Mouse (Mus musculus): ENCODE measurements around the gene Etv6. TPM values are rescaled to one million over a fixed set of nuclear protein-coding genes. Genes with fewer than 3 reads are reported as not detected.

The Etv6 gene
- total RNA-seq, 1 experiment from 2014 or later = 45.6 TPM

DNA sequence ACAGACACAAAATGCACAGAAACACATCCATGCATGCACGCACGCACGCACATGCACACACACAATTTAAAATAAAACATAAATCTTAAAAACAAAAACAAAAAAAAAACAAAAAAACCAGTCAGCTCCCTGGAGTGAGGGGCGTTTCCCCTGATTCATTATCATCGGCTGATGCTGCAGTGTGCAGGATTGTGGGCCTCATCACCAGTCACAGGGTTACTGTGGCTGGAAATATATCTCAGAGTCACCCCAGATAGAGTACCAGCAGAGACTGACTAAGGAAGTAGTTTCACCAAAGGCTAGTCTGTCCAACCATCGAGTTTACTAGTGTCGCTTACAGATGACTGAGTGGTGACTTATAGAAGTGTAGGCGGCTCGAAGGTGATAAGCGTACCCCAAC lies 88.8 kb downstream of the Etv6 start:
- no peak for ATAC-seq (replicated peaks; ENCODE audit: insufficient number of reproducible peaks, low FRiP score, low TSS enrichment, poor library complexity, severe bottlenecking)

- no peak for ATAC-seq (replicated peaks; ENCODE audit: insufficient number of reproducible peaks, low FRiP score, low TSS enrichment, poor library complexity, severe bottlenecking)
Observed at GRCm38 (mm10) chr6:134127996-134128395, 92.5 kb downstream of the Etv6 start.

DNA sequence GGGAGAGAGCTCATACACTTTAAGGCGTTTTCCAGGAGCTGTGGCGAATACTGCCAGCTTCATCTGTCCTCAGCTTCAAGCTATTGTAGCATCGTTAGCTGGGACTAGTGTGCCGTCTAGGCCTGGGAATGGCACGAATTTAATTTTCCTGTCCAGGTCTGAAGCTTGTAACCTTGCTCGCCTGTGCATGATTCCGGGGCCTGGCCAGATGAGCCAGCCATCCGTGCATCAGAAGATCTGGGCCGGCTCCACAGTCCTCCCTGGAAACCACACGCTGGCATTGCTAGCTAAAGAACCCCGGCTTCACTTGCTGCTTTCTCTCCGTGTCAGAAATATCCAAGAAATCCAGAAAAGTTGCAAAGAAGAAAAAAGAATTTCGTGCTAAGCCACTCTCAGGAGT lies 93.1 kb downstream of the Etv6 start:
- no peak for ATAC-seq (replicated peaks; ENCODE audit: insufficient number of reproducible peaks, low FRiP score, low TSS enrichment, poor library complexity, severe bottlenecking)

GRCm38 (mm10) chr6:134129848-134130247 lies 94.3 kb downstream of the Etv6 start:
- no peak for ATAC-seq (replicated peaks; ENCODE audit: insufficient number of reproducible peaks, low FRiP score, low TSS enrichment, poor library complexity, severe bottlenecking)

- peak; percentile 51 for ATAC-seq (replicated peaks; ENCODE audit: insufficient number of reproducible peaks, low FRiP score, low TSS enrichment, poor library complexity, severe bottlenecking)
Observed at GRCm38 (mm10) chr6:134130816-134131215, 95.3 kb downstream of the Etv6 start.

DNA sequence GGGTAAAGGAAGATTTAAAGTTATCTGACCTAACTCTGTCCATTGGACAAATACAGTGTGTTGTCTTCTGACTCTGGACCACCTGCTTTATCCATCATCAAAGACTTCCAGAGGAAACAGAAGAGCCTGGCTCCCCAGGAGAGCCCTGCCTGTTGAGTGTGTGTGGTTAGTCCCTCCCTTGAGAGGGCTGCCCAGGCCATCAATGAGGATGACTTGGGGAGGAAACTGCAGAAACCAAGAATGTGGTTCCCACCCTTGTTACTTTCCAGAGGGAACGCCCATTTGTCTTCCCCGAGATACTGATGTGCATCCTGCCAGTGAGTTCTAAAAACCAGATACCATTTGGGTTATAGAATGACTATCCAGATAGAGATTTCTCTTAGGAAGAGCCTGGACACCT lies 96.1 kb downstream of the Etv6 start:
- ATAC-seq (replicated peaks; ENCODE audit: insufficient number of reproducible peaks, low FRiP score, low TSS enrichment, poor library complexity, severe bottlenecking) = no peak

DNA sequence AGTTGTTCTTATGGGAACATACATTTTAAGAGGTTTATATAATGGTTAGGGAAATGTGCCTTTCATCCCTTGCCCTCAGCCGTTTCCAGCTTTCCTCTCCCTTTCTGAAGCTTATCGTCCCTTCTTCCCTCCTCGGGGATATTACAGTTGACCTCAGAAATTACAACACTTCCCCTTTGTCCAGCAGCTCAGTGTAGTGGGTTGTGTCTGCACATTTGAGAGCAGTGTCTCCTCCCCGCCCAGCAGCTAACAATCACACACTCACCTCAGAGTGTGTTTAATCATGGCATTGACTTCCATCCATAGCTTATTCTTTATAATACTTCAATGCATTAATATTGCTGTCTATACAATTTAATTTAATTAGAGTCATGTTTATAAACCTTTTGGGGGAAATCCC lies 98.3 kb downstream of the Etv6 start:
- peak; percentile 73 for ATAC-seq (replicated peaks; ENCODE audit: insufficient number of reproducible peaks, low FRiP score, low TSS enrichment, poor library complexity, severe bottlenecking)

- no peak for ATAC-seq (replicated peaks; ENCODE audit: insufficient number of reproducible peaks, low FRiP score, low TSS enrichment, poor library complexity, severe bottlenecking)
Observed at GRCm38 (mm10) chr6:134134821-134135323, 99.4 kb downstream of the Etv6 start.

- ATAC-seq (replicated peaks; ENCODE audit: insufficient number of reproducible peaks, low FRiP score, low TSS enrichment, poor library complexity, severe bottlenecking) = no peak
Observed at GRCm38 (mm10) chr6:134136315-134136714, 100.8 kb downstream of the Etv6 start.

- ATAC-seq (replicated peaks; ENCODE audit: insufficient number of reproducible peaks, low FRiP score, low TSS enrichment, poor library complexity, severe bottlenecking) = no peak
Observed at GRCm38 (mm10) chr6:134139359-134139758, 103.9 kb downstream of the Etv6 start.

DNA sequence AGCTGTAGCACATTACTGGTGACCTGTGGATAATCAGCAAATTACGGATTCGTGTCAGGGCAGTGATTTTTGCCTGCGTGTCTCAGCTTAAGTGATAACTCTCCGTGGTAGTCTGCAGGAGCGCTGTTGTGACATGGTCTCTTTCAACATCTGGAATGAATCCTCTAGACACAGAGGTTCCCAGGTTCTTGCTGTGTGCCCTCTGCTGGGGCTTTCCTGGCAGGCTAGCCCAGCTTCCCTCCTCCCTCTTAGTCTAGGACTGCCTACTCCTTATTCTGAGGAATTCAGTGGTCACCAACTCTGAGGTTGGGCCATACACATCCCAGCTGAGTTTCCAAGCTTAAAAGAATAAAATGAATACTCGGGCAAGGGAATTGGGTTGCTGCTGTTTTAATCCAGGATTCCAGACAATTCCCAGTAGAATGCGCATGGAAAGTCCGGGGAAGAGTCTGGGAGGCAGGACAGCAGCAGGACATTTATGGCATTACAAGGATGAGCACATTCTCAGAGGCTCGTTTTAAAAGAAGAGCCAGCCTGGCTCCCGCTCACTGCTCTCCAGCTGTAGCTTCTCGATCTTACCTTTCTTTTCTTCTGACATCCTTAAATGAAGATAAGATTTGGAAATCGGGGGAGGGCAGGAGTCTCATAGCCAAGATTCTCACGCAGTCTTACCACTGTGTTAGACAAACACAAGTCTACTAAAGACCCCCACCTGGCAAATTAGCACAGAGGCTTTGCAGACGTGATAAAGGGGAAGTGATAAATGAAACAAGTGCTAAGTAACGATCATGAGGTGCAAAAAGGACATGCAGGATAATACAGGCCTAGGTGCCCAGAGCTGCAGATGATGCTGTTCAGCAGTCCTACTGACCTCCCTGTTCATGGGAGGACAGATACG lies 105.5 kb downstream of the Etv6 start:
- ATAC-seq (replicated peaks; ENCODE audit: insufficient number of reproducible peaks, low FRiP score, low TSS enrichment, poor library complexity, severe bottlenecking) = no peak

- ATAC-seq (replicated peaks; ENCODE audit: insufficient number of reproducible peaks, low FRiP score, low TSS enrichment, poor library complexity, severe bottlenecking) = no peak
Observed at GRCm38 (mm10) chr6:134141616-134142165, 106.2 kb downstream of the Etv6 start.

- no peak for ATAC-seq (replicated peaks; ENCODE audit: insufficient number of reproducible peaks, low FRiP score, low TSS enrichment, poor library complexity, severe bottlenecking)
Observed at GRCm38 (mm10) chr6:134142700-134143099, 107.2 kb downstream of the Etv6 start.

DNA sequence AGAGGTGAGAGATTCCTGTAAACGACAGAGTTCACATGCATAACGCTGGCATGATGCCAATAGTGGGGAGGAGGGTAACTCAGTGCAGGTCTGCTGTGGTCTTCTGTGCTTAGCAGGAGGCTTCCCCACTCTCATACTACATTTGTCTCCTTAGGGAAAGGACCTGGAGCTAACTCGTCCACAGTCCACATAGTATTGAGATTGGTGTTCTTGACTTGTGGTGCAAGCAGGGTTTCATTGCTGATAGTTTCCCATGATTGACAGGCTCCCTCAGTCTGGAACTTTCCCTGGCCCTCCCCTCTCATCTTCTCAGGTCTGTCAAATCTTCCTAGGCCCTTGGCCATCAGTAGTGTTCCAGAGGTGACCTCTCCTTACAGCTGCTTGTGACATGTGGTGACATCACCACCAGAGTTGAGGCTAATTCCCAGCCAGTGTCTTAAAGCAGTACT lies 108.2 kb downstream of the Etv6 start:
- no peak for ATAC-seq (replicated peaks; ENCODE audit: insufficient number of reproducible peaks, low FRiP score, low TSS enrichment, poor library complexity, severe bottlenecking)

DNA sequence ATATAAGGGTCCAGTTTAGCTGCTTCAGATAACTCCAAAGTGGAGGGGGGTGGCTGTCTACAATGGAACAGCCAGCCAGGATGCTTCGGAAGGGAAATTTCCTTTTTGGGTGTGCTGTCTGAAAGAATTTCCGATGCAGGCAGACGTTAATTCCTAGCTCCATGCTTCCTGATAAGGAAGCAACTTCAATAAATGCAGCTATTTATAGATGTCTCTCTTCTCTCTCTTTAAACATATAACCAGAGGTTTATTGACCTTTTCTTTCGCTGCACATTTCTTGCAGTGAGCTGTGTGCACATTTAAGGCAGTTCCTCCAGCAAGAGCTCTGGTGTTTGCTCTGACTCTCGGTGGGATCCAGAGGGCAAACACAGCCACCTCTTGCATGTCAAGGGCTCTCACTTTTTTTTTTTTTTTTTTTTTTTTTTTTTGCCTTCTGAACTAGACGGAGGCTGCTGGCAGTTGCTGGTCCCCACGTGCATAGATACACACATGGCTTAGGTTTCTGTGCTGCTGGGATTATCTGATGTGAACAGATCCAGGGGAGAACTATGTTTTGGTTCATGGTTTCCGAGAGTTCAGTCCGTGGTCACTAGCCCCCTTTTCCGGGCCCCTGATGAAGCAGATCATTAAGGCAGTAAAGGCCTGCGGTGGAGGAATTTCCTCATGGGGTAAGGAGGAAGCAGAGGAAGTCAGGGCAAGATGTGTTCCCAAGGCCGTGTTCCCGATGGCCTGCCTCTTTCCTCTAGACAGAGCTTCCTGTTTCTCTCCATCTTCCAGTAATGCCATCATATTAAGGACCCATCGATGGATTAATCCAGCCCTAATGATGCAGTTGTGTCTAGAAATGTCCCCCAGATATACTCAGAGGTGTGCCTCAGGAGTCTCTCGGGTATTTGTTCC lies 109.0 kb downstream of the Etv6 start:
- no peak for ATAC-seq (replicated peaks; ENCODE audit: insufficient number of reproducible peaks, low FRiP score, low TSS enrichment, poor library complexity, severe bottlenecking)

DNA sequence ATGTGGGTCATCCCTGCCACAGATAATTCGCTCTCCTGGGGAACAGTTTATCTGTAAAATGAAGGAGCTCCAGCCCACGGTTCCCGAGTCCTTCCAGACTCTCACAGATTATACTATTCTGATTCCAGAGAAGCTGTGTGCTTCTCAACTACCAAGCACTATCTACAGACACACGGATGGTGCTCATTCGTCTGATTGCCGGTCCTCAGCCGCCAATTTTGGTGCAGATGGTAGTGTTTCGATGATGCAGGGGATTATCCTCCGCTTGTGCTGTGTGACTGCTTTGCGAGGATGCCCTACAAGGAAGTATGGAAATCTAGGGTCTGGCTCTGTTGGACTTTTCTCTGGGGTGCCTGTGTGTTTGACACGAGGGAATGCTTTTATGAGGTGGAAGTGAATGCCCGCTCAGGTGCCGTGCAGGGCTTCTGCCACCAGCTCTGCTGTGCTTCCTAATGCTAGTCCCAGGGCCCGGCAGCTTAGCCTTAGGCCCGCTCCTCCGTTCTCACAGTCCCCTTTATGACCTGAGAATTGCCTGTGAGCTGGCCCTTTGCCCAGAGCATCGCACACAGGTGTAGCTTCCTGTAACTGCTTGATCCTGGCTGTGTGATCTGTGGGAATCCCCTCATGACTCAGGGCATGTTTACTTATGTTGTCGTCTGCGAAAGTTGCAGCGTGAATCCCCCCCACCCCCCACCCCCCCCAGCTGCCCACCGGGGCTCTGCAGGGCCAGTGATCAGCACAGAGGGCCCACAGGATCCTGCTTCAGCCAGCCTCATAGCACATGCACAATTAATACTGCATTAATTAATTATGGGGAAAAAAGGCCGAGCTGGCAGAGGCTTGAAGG lies 112.3 kb downstream of the Etv6 start:
- ATAC-seq (replicated peaks; ENCODE audit: insufficient number of reproducible peaks, low FRiP score, low TSS enrichment, poor library complexity, severe bottlenecking) = no peak

- no peak for ATAC-seq (replicated peaks; ENCODE audit: insufficient number of reproducible peaks, low FRiP score, low TSS enrichment, poor library complexity, severe bottlenecking)
Observed at GRCm38 (mm10) chr6:134148443-134148942, 113.0 kb downstream of the Etv6 start.

- ATAC-seq (replicated peaks; ENCODE audit: insufficient number of reproducible peaks, low FRiP score, low TSS enrichment, poor library complexity, severe bottlenecking) = no peak
Observed at GRCm38 (mm10) chr6:134149606-134150005, 114.1 kb downstream of the Etv6 start.
